Mouse (Mus musculus) CH12.LX (cell line): ENCODE data around the gene Rnf144b. TPM values are rescaled to one million over a fixed set of nuclear protein-coding genes. Genes with fewer than 3 reads are reported as not detected.
A peak's percentile ranks its signal among the peaks of the same experiment; 100 is the strongest.

ENCODE experiments used
- DNase-seq: peaks from one replicate; pipeline ENCODE4 v3.0.0-alpha.2; 2013; ENCODE audit errors: extremely low read depth
- H3K27ac ChIP-seq: 2 replicates; pipeline ENCODE4 v1.5.1; 2012; ENCODE audit warnings: low read depth, mild to moderate bottlenecking, control low read depth, moderate library complexity; ENCODE audit not compliant: insufficient read depth
- H3K27me3 ChIP-seq: replicated peaks from 2 replicates; pipeline ENCODE3; 2012; ENCODE audit warnings: inconsistent platforms
- H3K36me3 ChIP-seq, 2 experiments: replicated peaks in 1 of 2; 2 replicates each; pipeline versions ENCODE3 to v1.6.1; 2012; ENCODE audit warnings: inconsistent platforms in 1 of 2, low read length in 1 of 2, mild to moderate bottlenecking in 1 of 2, mixed read lengths in 1 of 2, moderate library complexity in 1 of 2; ENCODE audit not compliant: control insufficient read depth in 1 of 2, insufficient read depth in 1 of 2
- H3K4me1 ChIP-seq, 2 experiments: 2 replicates each; pipeline ENCODE4 v1.6.1; 2012; ENCODE audit warnings: inconsistent platforms in 1 of 2, moderate library complexity in 1 of 2; ENCODE audit not compliant: insufficient read depth in 2 of 2, control insufficient read depth in 1 of 2
- H3K4me2 ChIP-seq: 2 replicates; pipeline ENCODE4 v1.6.1; 2012; ENCODE audit warnings: low read depth, mild to moderate bottlenecking, control low read depth; ENCODE audit not compliant: poor library complexity, insufficient read depth, severe bottlenecking
- H3K4me3 ChIP-seq, 3 experiments: fragments of 150-350 bp in 1 of 3; sonication (generic) in 1 of 3; replicated peaks in 1 of 3; 2 replicates each; pipeline versions ENCODE3 to v1.5.1; 2011 to 2012; ENCODE audit warnings: low read depth in 2 of 3, low read length in 2 of 3, mild to moderate bottlenecking in 2 of 3, moderate library complexity in 2 of 3, control low read depth in 1 of 3, improper control_type of control experiment in 1 of 3, inconsistent platforms in 1 of 3, mixed read lengths in 1 of 3; ENCODE audit not compliant: poor library complexity in 1 of 3
- H3K79me2 ChIP-seq: replicated peaks from 2 replicates; pipeline ENCODE4 v1.6.1; 2012; ENCODE audit warnings: mild to moderate bottlenecking, moderate library complexity; ENCODE audit not compliant: control insufficient read depth, poor library complexity, insufficient read depth, severe bottlenecking; ENCODE audit errors: extremely low read depth
- H3K9ac ChIP-seq: 2 replicates; pipeline ENCODE4 v1.6.1; 2012; ENCODE audit warnings: low read depth, mild to moderate bottlenecking, control low read depth, moderate library complexity; ENCODE audit not compliant: insufficient read depth
- H3K9me3 ChIP-seq: replicated peaks from 2 replicates; pipeline ENCODE3; 2012; ENCODE audit warnings: low read length, inconsistent platforms, mixed read lengths
- CHD1 ChIP-seq: IDR thresholded peaks from 2 replicates; pipeline ENCODE4 v1.6.1; 2012; ENCODE audit warnings: low read depth, low read length, improper control_type of control experiment, inconsistent platforms
- CHD2 ChIP-seq: IDR thresholded peaks from 2 replicates; pipeline ENCODE4 v1.6.1; 2011; ENCODE audit warnings: low read length, improper control_type of control experiment
- CTCF ChIP-seq, 2 experiments: IDR thresholded peaks in 1 of 2; conservative IDR thresholded peaks in 1 of 2; 2 replicates each; pipeline ENCODE4 v1.5.1; 2011 to 2012; ENCODE audit warnings: low read depth in 2 of 2, low read length in 2 of 2, improper control_type of control experiment in 1 of 2, inconsistent platforms in 1 of 2, mild to moderate bottlenecking in 1 of 2, moderate library complexity in 1 of 2
- E2F4 ChIP-seq: IDR thresholded peaks from 2 replicates; pipeline ENCODE4 v1.6.1; 2011; ENCODE audit warnings: low read depth, low read length, improper control_type of control experiment; ENCODE audit not compliant: insufficient replicate concordance
- EP300 ChIP-seq: IDR thresholded peaks from 2 replicates; pipeline ENCODE4 v1.6.1; 2011; ENCODE audit warnings: low read length, improper control_type of control experiment
- ETS1 ChIP-seq: conservative IDR thresholded peaks from 2 replicates; pipeline ENCODE4 v1.6.1; 2012; ENCODE audit warnings: low read depth, mild to moderate bottlenecking, inconsistent platforms, low read length, improper control_type of control experiment, moderate library complexity
- IRF4 ChIP-seq: IDR thresholded peaks from 2 replicates; pipeline ENCODE4 v1.6.1; 2014; ENCODE audit warnings: low read depth, mild to moderate bottlenecking, inconsistent platforms, low read length, improper control_type of control experiment
- JUN ChIP-seq: IDR thresholded peaks from 2 replicates; pipeline ENCODE4 v1.6.1; 2011; ENCODE audit warnings: low read depth, mild to moderate bottlenecking, low read length, improper control_type of control experiment, moderate library complexity; ENCODE audit not compliant: insufficient read depth
- JUND ChIP-seq: conservative IDR thresholded peaks from 2 replicates; pipeline ENCODE4 v1.6.1; 2011; ENCODE audit warnings: low read depth, low read length, improper control_type of control experiment
- MAX ChIP-seq: IDR thresholded peaks from 2 replicates; pipeline ENCODE4 v1.6.1; 2011; ENCODE audit warnings: low read length, improper control_type of control experiment
- MAZ ChIP-seq: IDR thresholded peaks from 2 replicates; pipeline ENCODE4 v1.6.1; 2012; ENCODE audit warnings: low read depth, mild to moderate bottlenecking, inconsistent platforms, low read length, improper control_type of control experiment, moderate library complexity
- MEF2A ChIP-seq: IDR thresholded peaks from 2 replicates; pipeline ENCODE4 v1.6.1; 2014; ENCODE audit warnings: low read depth, mild to moderate bottlenecking, inconsistent platforms, low read length, improper control_type of control experiment, borderline replicate concordance
- MYC ChIP-seq: IDR thresholded peaks from 2 replicates; pipeline ENCODE4 v1.6.1; 2011; ENCODE audit warnings: low read depth, mild to moderate bottlenecking, improper control_type of control experiment, low read length
- NELFE ChIP-seq: IDR thresholded peaks from 2 replicates; pipeline ENCODE4 v1.6.1; 2011; ENCODE audit warnings: low read depth, low read length, improper control_type of control experiment
- POLR2A ChIP-seq: IDR thresholded peaks from 2 replicates; pipeline ENCODE4 v1.6.1; 2011; ENCODE audit warnings: low read depth, mild to moderate bottlenecking, improper control_type of control experiment, low read length
- RAD21 ChIP-seq: IDR thresholded peaks from 2 replicates; pipeline ENCODE4 v1.6.1; 2011; ENCODE audit warnings: low read depth, mild to moderate bottlenecking, low read length, improper control_type of control experiment, moderate library complexity
- RCOR1 ChIP-seq: conservative IDR thresholded peaks from 2 replicates; pipeline ENCODE4 v1.6.1; 2012; ENCODE audit warnings: low read depth, mild to moderate bottlenecking, inconsistent platforms, low read length, improper control_type of control experiment
- SMC3 ChIP-seq: IDR thresholded peaks from 2 replicates; pipeline ENCODE4 v1.6.1; 2011; ENCODE audit warnings: low read depth, low read length, improper control_type of control experiment
- TBP ChIP-seq: conservative IDR thresholded peaks from 2 replicates; pipeline ENCODE4 v1.6.1; 2011; ENCODE audit warnings: low read depth, low read length, improper control_type of control experiment
- TCF12 ChIP-seq: IDR thresholded peaks from 2 replicates; pipeline ENCODE4 v1.6.1; 2014; ENCODE audit warnings: low read depth, mild to moderate bottlenecking, inconsistent platforms, low read length, improper control_type of control experiment
- ZC3H11A ChIP-seq: IDR thresholded peaks from 2 replicates; pipeline ENCODE4 v1.6.1; 2012; ENCODE audit warnings: low read depth, mild to moderate bottlenecking, inconsistent platforms, low read length, improper control_type of control experiment
- ZMIZ1 ChIP-seq: IDR thresholded peaks from 2 replicates; pipeline ENCODE4 v1.6.1; 2012; ENCODE audit warnings: low read depth, mild to moderate bottlenecking, inconsistent platforms, low read length, improper control_type of control experiment
- ZNF384 ChIP-seq: IDR thresholded peaks from 2 replicates; pipeline ENCODE4 v1.6.1; 2012; ENCODE audit warnings: low read depth, low read length, improper control_type of control experiment, inconsistent platforms
- dilution Hi-C: fragments of 300-500 bp; cut with MboI; formaldehyde crosslinking; loops from 2 replicates; pipeline ENCODE4 v1.14.3; 2020; ENCODE audit warnings: low sequenced_read_pairs; ENCODE audit not compliant: extremely low pct_unique_long_range_greater_than_20kb, extremely low pct_ligation_motif_present
- in situ Hi-C: fragments of 300-500 bp; cut with MboI; formaldehyde crosslinking; loops from 3 replicates; pipeline ENCODE4 v1.14.3; 2019; ENCODE audit warnings: low sequenced_read_pairs, low pct_ligation_motif_present, low pct_unique_long_range_greater_than_20kb, mixed read lengths
- polyA plus RNA-seq: library from polyadenylated mRNA; unstranded; fragments of >175 nt; gene quantifications from 2 replicates; pipeline ENCODE4 v1.2.1, GENCODE M21; 2012; ENCODE audit warnings: low read depth; ENCODE audit not compliant: insufficient read length
- total RNA-seq, 2 experiments: library from RNA; depleted of rRNA; stranded (reverse); fragments of 300-350 nt in 1 of 2; fragments of >200 nt in 1 of 2; gene quantifications; 2 replicates each; pipeline ENCODE4 v1.2.3; 2012 to 2014

Rnf144b gene
- total and polyA plus RNA-seq, 3 experiments, result not detected

- Histone ChIP-seq H3K9ac (no peak overlapping the region), H3K27me3 (no peaks in the 10 kb centered on the region), H3K4me1 (peaks cover 0 to 7% of the 10 kb centered on the region in 2 experiments; a peak in 1 of 4 replicates), H3K9me3 (no peaks in the 10 kb centered on the region), H3K36me3 (no peaks in the 10 kb centered on the region), H3K4me3 (no peak overlapping the region), H3K4me2 (no peak overlapping the region), H3K27ac (no peak overlapping the region), H3K79me2 (no peaks in the 10 kb centered on the region)
- DNase-seq, result no peak
- in situ Hi-C loops (no loop called here), dilution Hi-C loops (no loop called here)
- TF ChIP-seq CTCF (conservative IDR thresholded peaks at IDR 0.05 in 1 of 2, IDR thresholded peaks at IDR 0.05 in 1 of 2; ENCODE audit: low read depth in 2 of 2, low read length in 2 of 2) (no peak), RAD21 (no peak), TBP (no peak), IRF4 (no peak), MAX (no peak), RCOR1 (no peak), ETS1 (no peak), EP300 (no peak), ZC3H11A (no peak), TCF12 (no peak), JUND (no peak), E2F4 (no peak), ZNF384 (no peak), CHD1 (no peak), ZMIZ1 (no peak), MAZ (no peak), MYC (no peak), MEF2A (no peak)
These were observed 28.6 kb downstream of the Rnf144b start for GRCm38 (mm10) chr13:47151060-47151459.

GRCm38 (mm10) chr13:47152390-47152789 lies 29.9 kb downstream of the Rnf144b start:
- no peak overlapping the region for H3K4me3 ChIP-seq
- dilution Hi-C loops (no loop called here), in situ Hi-C loops (no loop called here)
- TF ChIP-seq SMC3 (peak; percentile 45), JUN (no peak), CTCF (conservative IDR thresholded peaks at IDR 0.05 in 1 of 2, IDR thresholded peaks at IDR 0.05 in 1 of 2; ENCODE audit: low read depth in 2 of 2, low read length in 2 of 2) (peak; percentile 58 to 76), NELFE (no peak), CHD2 (no peak), RAD21 (peak; percentile 63), IRF4 (no peak), POLR2A (no peak)
- no peaks in the 10 kb centered on the region for H3K36me3 ChIP-seq
- no peak overlapping the region for H3K4me2 ChIP-seq
- H3K27me3 ChIP-seq, result no peaks in the 10 kb centered on the region
- no peaks in the 10 kb centered on the region for H3K9me3 ChIP-seq
- H3K27ac ChIP-seq, result no peak overlapping the region
- DNase-seq, result peak; percentile 71
- H3K79me2 ChIP-seq, result no peaks in the 10 kb centered on the region
- H3K9ac ChIP-seq, result no peak overlapping the region
- H3K4me1 ChIP-seq, result peaks cover 0 to 7% of the 10 kb centered on the region in 2 experiments; a peak in 1 of 4 replicates
